Mouse (Mus musculus) C2C12 (cell line): ENCODE results near the gene Fam161b.

ENCODE experiments used
- CEBPB ChIP-seq: IDR thresholded peaks from one replicate; pipeline ENCODE4 v1.6.1; 2011; ENCODE audit warnings: low read depth, mild to moderate bottlenecking, control low read depth, moderate library complexity
- CTCF ChIP-seq: IDR thresholded peaks from one replicate; pipeline ENCODE4 v1.5.1; 2011; ENCODE audit not compliant: control insufficient read depth, insufficient read depth, insufficient read length
- FOSL1 ChIP-seq: IDR thresholded peaks from one replicate; pipeline ENCODE4 v1.8.0; 2011; ENCODE audit warnings: mild to moderate bottlenecking, low read length; ENCODE audit not compliant: poor library complexity, insufficient read depth, severe bottlenecking
- MAX ChIP-seq: IDR thresholded peaks from one replicate; pipeline ENCODE4 v1.6.1; 2011; ENCODE audit warnings: mild to moderate bottlenecking, control low read depth
- MYOG ChIP-seq: IDR thresholded peaks from one replicate; pipeline ENCODE4 v1.6.1; 2011; ENCODE audit not compliant: control insufficient read depth, insufficient read length; ENCODE audit errors: extremely low read depth
- USF1 ChIP-seq: IDR thresholded peaks from one replicate; pipeline ENCODE4 v1.6.1; 2011; ENCODE audit warnings: low read depth, mild to moderate bottlenecking, control low read depth, moderate library complexity

GRCm38 (mm10) chr12:84385408-84385807 lies 23.8 kb upstream of the Fam161b start:
- TF ChIP-seq CTCF (no peak), USF1 (no peak), FOSL1 (no peak), MAX (no peak), MYOG (no peak), CEBPB (no peak)
